Mouse (Mus musculus): Measurements from ENCODE around the gene Treh. TPM values are rescaled to one million over a fixed set of nuclear protein-coding genes. Genes with fewer than 3 reads are reported as not detected.

Gene Treh
- polyA plus RNA-seq, 1 experiment from 2014 or later: not detected

DNA sequence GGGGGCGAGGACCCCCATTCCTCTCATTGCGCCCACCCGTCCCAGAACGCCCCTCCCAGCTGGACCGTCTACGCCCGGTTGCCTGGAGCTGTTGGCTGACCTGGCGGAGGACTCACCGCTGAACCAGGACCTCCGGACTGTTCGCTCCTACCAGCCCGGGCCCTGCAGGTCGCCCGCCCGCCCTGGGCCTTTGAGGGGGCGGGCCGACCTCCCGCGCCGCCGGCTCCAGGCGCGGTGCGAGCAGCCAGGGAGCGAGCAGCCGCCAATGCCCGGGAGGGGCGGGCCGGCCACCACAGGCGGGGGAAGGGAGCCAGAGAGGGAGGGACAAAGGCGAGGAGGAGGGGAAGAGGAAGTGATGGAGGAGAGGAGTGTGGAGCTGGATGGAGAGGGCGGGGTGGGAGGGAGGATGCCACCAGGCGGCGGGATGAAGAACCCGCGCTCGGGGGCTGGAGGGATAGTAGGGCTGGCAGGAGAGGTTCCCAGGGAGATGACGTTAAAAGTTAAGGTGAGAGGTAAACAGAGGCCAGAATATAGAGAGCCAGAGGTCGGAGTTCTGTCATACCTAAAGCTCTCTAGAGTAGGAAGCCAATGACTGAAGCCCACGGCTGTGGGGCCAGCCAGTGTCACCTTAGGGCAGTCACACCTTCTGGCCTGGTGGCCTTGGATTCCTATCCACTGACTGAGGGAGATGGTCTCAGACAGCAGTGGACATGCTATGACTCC is 48.3 kb downstream of the Treh start:
- H3K4me3 ChIP-seq (ENCODE audit: low read depth, low read length): peak overlapping the region; percentile 67
- peaks cover 29% of the 10 kb centered on the region for H3K4me1 ChIP-seq (ENCODE audit: insufficient read depth)
- DNase-seq (peak; percentile 91), ATAC-seq (ENCODE audit: insufficient read depth) (peak; percentile 77)
- peak overlapping the region; percentile 84 for H3K4me2 ChIP-seq
- WGBS: under 1% methylated on average over 40 of the region's 40 CpGs
- H3K27ac ChIP-seq (ENCODE audit: low read depth): peak overlapping the region; percentile 43
- peaks cover 23% of the 10 kb centered on the region for H3K36me3 ChIP-seq (ENCODE audit: insufficient read depth)
- no peaks in the 10 kb centered on the region for H3K27me3 ChIP-seq (ENCODE audit: insufficient read depth, low read length)
- peak overlapping the region; percentile 72 for H3K9ac ChIP-seq
- peak; percentile 50 for TF ChIP-seq CTCF (IDR thresholded peaks at IDR 0.05; ENCODE audit: low read depth)
- no peaks in the 10 kb centered on the region for H3K9me3 ChIP-seq (ENCODE audit: low read depth, low read length)

DNA sequence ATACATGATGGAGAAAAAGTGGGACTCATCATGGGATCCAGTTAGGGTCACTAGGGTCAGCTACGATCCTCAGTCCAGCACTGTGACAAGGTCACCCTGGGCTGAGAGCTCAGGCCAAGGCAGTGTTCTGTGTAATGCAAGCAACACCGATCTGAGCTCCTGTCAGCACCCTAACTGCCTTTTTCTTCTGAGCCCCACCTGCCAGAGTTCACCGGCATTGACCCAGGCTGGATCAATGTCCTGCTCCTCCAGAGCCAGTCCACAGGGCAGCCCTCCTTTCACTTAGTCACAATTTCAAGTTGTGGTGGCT is 48.8 kb downstream of the Treh start:
- ATAC-seq (ENCODE audit: insufficient read depth): no peak
- peak overlapping the region; percentile 72 for H3K9ac ChIP-seq

DNA sequence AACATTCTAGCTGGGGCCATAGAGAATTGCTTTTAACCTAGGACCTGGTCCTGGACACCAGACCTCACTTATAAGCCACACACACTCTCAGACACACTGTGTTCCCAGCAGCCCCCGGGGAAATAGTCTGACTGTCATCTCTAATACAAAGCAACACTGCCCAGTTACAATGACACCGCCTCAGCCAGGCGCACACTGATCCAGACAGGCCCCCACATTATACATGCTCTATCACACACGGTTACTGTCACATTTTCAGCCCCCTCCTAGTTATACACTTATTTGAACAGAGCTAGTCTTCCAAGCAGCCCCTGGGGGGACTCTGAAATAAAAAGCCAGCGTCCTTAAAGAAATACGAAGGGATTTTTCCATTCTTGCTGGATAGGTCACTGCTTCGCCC is 49.5 kb downstream of the Treh start:
- H3K4me2 ChIP-seq: no peak overlapping the region
- DNase-seq (no peak), ATAC-seq (ENCODE audit: insufficient read depth) (no peak)
- no peak overlapping the region for H3K4me3 ChIP-seq (ENCODE audit: low read depth, low read length)
- H3K9ac ChIP-seq: no peak overlapping the region
- no peak for TF ChIP-seq CTCF (IDR thresholded peaks at IDR 0.05; ENCODE audit: low read depth)
- H3K4me1 ChIP-seq (ENCODE audit: insufficient read depth): peaks cover 39% of the 10 kb centered on the region
- H3K27ac ChIP-seq (ENCODE audit: low read depth): peak overlapping the region; percentile 66
- no peaks in the 10 kb centered on the region for H3K9me3 ChIP-seq (ENCODE audit: low read depth, low read length)
- no peaks in the 10 kb centered on the region for H3K27me3 ChIP-seq (ENCODE audit: insufficient read depth, low read length)
- 72% methylated on average over 7 of the region's 7 CpGs for WGBS
- peaks cover 13% of the 10 kb centered on the region; the same call in 1 of the 2 replicates for H3K36me3 ChIP-seq (ENCODE audit: insufficient read depth)

More for the DNA sequence above, 48.8 kb downstream of the Treh start:
- Histone ChIP-seq H3K27me3 (ENCODE audit: insufficient read depth, low read length) (no peaks in the 10 kb centered on the region), H3K36me3 (ENCODE audit: insufficient read depth) (peaks cover 20% of the 10 kb centered on the region; the same call in 1 of the 2 replicates), H3K4me1 (ENCODE audit: insufficient read depth) (peaks cover 32% of the 10 kb centered on the region), H3K4me2 (peak overlapping the region; percentile 84), H3K27ac (ENCODE audit: low read depth) (peak overlapping the region; percentile 27; the same call in 1 of the 2 replicates), H3K4me3 (ENCODE audit: low read depth, low read length) (peak overlapping the region; percentile 67), H3K9me3 (ENCODE audit: low read depth, low read length) (no peaks in the 10 kb centered on the region)
- DNase-seq: no peak
- WGBS: 79% methylated on average over 3 of the region's 3 CpGs
- TF ChIP-seq CTCF (IDR thresholded peaks at IDR 0.05; ENCODE audit: low read depth): no peak

DNA sequence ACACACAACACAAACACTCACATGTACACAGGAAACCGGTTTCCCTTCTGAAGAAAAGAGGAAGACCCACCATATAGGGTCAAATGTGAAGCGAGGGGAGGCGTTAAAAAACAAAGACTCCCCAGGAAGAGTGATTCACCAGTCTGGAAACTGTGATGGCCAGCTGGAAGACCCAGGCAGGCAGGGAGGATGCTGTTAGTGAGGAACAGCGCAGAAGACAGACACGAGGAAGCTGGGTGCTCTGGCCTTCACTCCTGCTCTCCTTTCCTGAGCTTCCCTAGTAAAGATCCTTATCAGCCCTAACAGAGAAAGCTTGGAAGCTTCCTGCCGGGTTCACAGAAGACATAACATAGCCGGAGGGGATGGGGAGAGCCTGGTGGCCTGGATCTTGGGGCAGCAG is 50.0 kb downstream of the Treh start:
- WGBS: 34% methylated on average over 7 of the region's 7 CpGs
- no peak overlapping the region for H3K4me2 ChIP-seq
- H3K4me3 ChIP-seq (ENCODE audit: low read depth, low read length): no peak overlapping the region
- no peak overlapping the region for H3K9ac ChIP-seq
- peaks cover 39% of the 10 kb centered on the region for H3K4me1 ChIP-seq (ENCODE audit: insufficient read depth)
- peaks cover 11% of the 10 kb centered on the region; the same call in 1 of the 2 replicates for H3K36me3 ChIP-seq (ENCODE audit: insufficient read depth)
- H3K27me3 ChIP-seq (ENCODE audit: insufficient read depth, low read length): no peaks in the 10 kb centered on the region
- DNase-seq: peak; percentile 45
- H3K9me3 ChIP-seq (ENCODE audit: low read depth, low read length): no peaks in the 10 kb centered on the region
- no peak for ATAC-seq (ENCODE audit: insufficient read depth)
- H3K27ac ChIP-seq (ENCODE audit: low read depth): peak overlapping the region; percentile 66
- no peak for TF ChIP-seq CTCF (IDR thresholded peaks at IDR 0.05; ENCODE audit: low read depth)

DNA sequence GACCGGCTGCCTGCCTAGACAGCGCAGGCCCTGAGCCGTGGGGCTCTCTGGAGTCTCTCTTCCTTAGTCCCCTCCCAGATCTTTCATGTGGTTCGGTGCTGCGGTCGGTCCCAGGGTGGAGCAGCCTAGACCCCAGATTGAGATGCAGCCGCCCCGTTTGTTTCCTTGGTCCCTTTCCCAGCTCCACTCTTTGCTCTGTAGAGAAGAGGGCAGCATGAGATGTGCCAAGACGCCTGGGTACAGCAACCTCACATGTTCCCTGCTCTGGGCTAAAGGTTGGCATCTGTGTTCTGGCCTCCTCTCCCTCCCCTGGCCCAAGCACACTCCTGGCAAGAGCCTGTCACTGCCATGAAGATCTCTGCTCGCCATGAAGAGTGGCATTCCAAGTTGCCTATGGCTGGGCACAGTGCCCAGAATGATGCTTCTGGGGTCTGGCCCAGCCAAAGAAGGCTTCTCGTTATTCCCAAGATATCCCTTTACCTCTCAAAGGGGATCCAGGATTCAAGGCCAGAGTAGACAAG is 50.5 kb downstream of the Treh start:
- H3K4me1 ChIP-seq (ENCODE audit: insufficient read depth): peaks cover 39% of the 10 kb centered on the region
- no peak overlapping the region for H3K4me2 ChIP-seq
- no peaks in the 10 kb centered on the region for H3K27me3 ChIP-seq (ENCODE audit: insufficient read depth, low read length)
- 52% methylated on average over 11 of the region's 11 CpGs for WGBS
- H3K27ac ChIP-seq (ENCODE audit: low read depth): peak overlapping the region; percentile 66
- H3K36me3 ChIP-seq (ENCODE audit: insufficient read depth): peaks cover 11% of the 10 kb centered on the region; the same call in 1 of the 2 replicates
- no peak for TF ChIP-seq CTCF (IDR thresholded peaks at IDR 0.05; ENCODE audit: low read depth)
- H3K4me3 ChIP-seq (ENCODE audit: low read depth, low read length): no peak overlapping the region
- peak; percentile 70 for DNase-seq
- no peak for ATAC-seq (ENCODE audit: insufficient read depth)
- H3K9ac ChIP-seq: no peak overlapping the region
- H3K9me3 ChIP-seq (ENCODE audit: low read depth, low read length): no peaks in the 10 kb centered on the region

DNA sequence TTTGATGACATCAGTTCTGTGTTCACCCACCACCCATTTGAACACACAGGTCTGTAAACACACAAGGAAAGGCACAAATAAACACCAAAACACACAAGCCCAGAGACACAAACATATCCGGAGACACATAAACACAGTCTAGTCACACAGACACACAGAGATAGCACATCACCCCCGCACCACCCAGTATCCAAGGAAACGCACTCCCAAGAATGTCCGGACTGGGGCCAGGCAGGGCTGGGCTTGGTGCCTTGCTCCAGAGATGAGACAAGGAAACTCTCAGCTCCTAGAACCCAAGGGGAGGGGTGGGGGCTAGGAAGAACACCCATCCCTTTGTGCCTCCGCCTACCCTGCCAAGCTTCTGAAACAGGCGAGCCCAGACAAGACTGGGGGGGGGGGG is 51.2 kb downstream of the Treh start:
- Histone ChIP-seq H3K9ac (no peak overlapping the region), H3K4me2 (peak overlapping the region; percentile 27; the same call in 1 of the 2 replicates), H3K4me3 (ENCODE audit: low read depth, low read length) (no peak overlapping the region), H3K36me3 (ENCODE audit: insufficient read depth) (peaks cover 9% of the 10 kb centered on the region; the same call in 1 of the 2 replicates), H3K4me1 (ENCODE audit: insufficient read depth) (peaks cover 39% of the 10 kb centered on the region), H3K27ac (ENCODE audit: low read depth) (peak overlapping the region; percentile 66), H3K9me3 (ENCODE audit: low read depth, low read length) (no peaks in the 10 kb centered on the region), H3K27me3 (ENCODE audit: insufficient read depth, low read length) (no peaks in the 10 kb centered on the region)
- peak; percentile 32 for ATAC-seq (ENCODE audit: insufficient read depth)
- WGBS: 31% methylated on average over 6 of the region's 6 CpGs
- no peak for TF ChIP-seq CTCF (IDR thresholded peaks at IDR 0.05; ENCODE audit: low read depth)
- DNase-seq: peak; percentile 69

DNA sequence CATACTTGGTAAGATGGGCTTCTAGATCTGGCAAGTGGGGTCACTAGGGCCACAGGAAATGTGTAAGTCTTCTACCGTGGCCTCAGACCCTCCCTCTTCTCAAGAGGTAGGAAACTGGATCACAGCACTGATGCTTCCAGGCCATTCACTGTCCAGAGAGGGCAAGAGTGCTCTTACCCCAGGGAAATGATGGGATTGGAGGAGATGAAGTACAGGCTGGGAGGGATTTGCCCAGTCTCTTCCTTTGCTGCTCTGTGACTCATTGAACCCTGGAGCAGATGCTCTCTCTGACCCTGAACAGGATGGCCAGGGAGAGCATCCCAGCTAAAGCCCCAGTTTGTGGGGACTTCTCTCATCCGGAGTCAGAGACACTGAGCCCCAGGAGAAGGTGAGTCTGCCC is 51.6 kb downstream of the Treh start:
- H3K9ac ChIP-seq: no peak overlapping the region
- peak overlapping the region; percentile 27; the same call in 1 of the 2 replicates for H3K4me2 ChIP-seq
- peaks cover 7% of the 10 kb centered on the region; the same call in 1 of the 2 replicates for H3K36me3 ChIP-seq (ENCODE audit: insufficient read depth)
- DNase-seq: no peak
- WGBS: 37% methylated on average over 2 of the region's 2 CpGs
- peaks cover 39% of the 10 kb centered on the region for H3K4me1 ChIP-seq (ENCODE audit: insufficient read depth)
- H3K9me3 ChIP-seq (ENCODE audit: low read depth, low read length): no peaks in the 10 kb centered on the region
- peak overlapping the region; percentile 66; the same call in 1 of the 2 replicates for H3K27ac ChIP-seq (ENCODE audit: low read depth)
- H3K4me3 ChIP-seq (ENCODE audit: low read depth, low read length): no peak overlapping the region
- TF ChIP-seq CTCF (IDR thresholded peaks at IDR 0.05; ENCODE audit: low read depth): no peak
- H3K27me3 ChIP-seq (ENCODE audit: insufficient read depth, low read length): no peaks in the 10 kb centered on the region
- ATAC-seq (ENCODE audit: insufficient read depth): no peak

Measured in lung, embryonic 14.5 days (tissue).